Mouse (Mus musculus) urinary bladder, postnatal 4 days (tissue): ENCODE data around the gene Aicda.
"Not testable (repeated sequence)": the region's sequence is repeated elsewhere in the genome, so short reads cannot be mapped to it uniquely, and the experiment has no call there.

Experiments used
- DNase-seq, 2 experiments: peaks; one replicate each; pipeline ENCODE4 v3.0.0; 2021 to 2022; ENCODE audit warnings: low spot score in 2 of 2

The Aicda gene

GRCm38 (mm10) chr6:122554102-122554501 is 501 bp downstream of the Aicda start:
- no peak for DNase-seq

- no peak for DNase-seq
Observed at GRCm38 (mm10) chr6:122555266-122555665, 1.7 kb downstream of the Aicda start.

DNA sequence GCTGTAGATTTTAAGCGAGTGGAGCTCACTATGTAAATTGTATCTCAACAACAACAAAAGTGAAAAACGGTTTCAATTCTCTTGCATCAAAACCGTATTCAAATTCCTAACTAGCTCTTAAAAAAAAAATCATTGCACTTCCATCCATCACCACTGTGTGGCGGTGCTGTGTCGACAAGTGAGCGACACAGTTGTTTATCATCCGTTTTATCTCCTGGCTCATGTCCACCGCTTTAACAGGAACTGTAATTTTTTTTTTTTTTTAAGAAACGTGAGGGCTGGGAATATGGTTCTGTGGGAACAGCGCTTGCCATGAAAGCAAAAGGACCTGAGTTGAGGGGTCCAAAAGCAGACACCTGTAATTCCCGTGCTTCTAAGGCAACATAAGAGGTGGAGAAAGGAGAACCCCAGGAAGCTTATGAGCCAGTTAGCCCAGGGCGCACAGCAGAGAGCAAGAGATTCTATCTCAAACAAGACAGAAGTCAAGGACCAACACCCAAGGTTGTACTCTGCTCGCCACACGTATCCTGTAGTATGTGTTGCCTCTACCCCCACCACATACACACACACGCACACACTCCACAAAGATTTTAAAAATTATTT is 3.5 kb downstream of the Aicda start:
- DNase-seq: peak in 1 of 2 experiments; percentile 67

DNA sequence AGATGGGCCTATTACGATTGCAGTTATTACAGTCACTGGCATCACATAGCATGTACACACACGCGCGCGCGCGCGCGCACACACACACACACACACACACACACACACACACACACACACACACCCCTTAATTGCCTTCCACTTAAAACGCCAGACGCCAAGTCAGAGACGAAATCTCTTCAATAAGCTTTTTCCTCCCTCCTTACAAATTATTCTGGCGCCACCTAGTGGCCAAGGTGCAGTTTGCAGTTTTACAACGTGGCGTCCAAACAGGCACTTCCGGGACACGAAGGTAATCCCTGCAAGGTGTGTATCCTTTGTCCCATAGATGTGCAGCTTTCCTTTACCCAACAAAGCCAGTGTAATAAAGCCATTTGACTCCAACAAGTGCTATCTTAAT is 6.8 kb downstream of the Aicda start:
- peak; percentile 49 to 81 for DNase-seq

- DNase-seq: no peak
Observed at GRCm38 (mm10) chr6:122561005-122561404, 7.4 kb downstream of the Aicda start.

- peak in 1 of 2 experiments; percentile 67 for DNase-seq
Observed at GRCm38 (mm10) chr6:122562463-122562862, 8.9 kb downstream of the Aicda start.

DNA sequence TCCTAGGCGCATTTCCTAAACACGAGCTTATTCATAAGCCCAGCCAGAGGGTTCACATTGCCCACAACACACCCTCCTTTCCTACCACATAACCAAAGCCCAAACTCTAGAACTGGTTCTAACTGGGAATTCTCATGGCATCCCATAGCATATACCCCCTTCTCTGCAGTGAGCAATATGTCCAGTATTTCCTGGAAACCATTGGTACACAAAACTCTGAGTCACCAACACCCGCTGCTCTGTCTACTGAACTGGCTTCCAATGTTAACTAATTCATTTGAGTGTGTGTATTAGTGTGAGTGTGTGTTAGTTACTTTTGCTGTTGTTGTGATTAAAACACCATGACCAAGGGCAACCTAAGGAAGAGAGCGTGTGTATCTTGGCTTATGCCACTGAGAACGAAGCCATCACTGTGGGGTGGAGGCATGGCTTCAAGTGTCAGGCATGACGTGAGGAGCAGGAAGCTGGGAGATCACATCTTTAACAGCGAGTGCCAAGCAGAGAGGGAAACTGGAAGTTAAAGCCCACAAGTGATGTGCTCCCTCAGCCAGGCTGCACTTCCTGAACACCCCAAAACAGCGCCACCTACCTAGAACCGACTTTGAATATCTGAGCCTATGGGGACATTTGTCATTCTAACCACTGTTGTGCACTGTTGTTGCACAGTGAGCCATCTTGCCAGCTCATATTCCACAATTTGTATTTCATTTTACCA is 11.6 kb downstream of the Aicda start:
- no peak for DNase-seq

GRCm38 (mm10) chr6:122569113-122569512 is 15.5 kb downstream of the Aicda start:
- no peak for DNase-seq

DNA sequence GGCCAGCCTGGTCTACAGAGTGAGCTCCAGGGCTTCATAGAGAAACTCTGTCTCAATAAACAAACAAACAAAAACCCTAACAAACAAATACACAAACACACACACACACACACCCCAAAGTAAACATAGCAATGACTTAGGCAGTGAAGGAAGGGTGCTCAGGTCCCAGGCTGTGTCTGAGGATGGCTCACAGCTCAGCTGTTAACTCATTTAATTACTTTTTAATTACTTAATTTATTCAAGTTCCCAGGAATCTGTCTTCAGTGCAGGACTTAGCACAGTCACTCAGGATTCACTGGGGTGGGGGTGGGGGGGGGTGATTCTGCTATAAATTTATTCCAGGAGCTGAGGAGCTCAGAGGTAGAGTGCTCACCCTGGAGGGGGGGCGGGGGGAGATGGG is 16.2 kb downstream of the Aicda start:
- DNase-seq: no peak

DNA sequence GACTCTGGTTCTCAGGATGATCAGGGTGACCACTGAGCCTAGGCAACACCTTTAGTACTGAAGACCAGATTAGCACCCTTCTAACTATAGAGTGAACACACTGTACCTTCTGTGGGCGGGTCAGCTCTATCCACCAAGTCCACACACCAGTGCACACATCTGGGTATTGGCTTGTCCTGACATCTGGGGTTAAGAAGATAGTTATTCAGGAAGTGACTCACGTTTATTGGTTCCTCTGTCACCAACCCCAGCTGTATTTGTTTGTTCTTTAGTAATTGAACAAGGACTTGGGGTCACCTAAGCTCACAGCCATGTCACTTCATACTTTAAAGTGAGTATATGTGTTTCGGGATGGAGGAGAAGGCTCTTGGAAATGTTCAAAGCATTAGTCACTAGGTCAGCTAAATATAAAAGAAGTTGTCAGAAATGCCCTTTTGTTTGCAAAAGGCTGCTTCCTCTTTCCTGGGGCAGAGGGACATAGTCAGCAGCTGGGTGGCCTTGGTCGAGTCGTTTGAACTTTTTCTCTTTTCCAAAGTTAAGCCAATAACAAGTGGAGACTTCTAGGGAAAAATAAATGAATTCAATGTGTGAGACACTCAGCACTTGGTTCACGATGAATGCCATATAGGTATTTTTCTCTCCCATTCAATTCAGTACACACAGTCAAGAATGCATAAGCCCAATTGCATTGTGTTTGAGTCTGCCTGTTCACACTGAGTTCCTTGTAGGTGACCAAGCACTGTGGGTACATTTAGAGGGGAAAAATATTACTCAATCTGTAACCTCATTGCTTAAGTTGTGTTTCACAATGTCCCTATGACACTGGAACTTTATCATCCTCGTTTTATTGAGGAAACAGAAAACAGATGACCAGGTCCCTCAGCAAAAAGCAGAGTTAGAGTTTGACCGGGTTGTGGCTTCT is 17.4 kb downstream of the Aicda start:
- no peak for DNase-seq

DNA sequence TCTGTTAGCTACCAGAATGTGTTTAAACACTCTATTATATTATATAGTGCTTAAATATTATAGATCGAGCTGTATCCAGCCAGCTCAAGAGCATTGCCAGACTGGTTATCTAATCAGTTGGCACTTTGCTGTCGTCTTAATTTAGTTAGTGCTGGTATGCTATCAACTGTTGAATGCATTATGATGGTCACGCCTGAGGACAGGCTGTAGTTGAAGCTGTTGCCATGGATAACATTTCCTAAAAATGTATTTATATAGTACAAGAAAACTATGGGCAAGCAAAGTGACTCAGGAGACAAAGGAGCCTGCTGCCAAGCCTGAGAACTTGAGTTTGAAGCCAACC is 18.0 kb downstream of the Aicda start:
- DNase-seq: no peak

DNA sequence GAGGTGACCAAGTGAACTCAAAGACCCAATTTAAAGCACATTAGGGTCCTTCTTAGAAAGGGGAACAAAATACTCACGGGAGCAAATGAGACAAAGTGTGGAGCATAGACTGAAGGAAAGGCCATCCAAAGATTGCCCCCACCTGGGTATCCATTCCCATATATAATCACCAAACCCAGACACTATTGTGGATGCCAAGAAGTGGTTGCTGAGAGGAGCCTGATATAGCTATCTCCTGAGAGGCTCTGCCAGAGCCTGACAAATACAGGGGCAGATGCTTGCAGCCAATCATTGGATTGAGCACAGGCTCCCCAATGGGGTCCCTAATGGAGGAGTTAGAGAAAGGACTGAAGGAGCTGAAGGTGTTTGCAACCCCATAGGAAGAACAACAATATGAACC is 21.4 kb downstream of the Aicda start:
- DNase-seq: not testable (repeated sequence)

DNA sequence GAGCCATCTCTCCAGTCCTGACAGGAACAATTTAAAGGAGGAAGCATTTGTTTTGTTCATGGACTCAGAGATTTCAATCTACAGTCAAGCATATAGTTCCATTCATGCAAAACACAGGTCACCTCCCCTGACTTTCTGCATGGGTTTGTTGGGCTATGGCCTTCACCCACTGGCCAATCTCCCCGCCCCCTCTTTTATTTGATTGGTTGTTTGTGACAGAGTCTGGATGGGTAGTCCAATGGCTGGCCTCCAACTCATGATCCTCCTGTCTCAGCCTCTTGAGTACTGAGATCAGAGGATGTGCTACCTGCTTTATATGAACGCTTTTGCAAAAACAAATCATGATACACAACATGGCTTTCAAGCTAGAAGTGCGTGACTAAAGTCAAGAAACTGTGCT is 23.4 kb downstream of the Aicda start:
- DNase-seq: no peak

DNA sequence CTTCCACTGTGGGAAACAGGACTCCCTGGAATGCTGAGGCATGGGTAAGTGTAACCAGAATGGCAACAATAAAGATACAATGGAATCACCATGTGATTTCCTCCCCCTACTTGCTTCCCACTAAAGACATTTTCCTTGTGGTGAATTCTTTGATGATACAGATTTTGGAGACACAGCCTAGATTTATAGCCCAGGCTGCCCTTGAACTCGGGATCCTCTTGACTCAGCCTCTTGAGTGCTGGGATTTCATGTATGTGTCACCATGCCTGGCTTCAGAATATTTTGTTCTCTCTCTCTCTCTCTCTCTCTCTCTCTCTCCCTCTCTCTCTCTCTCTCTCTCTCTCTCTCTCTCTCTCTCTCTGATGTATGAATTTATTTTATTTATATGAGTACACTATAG is 25.5 kb downstream of the Aicda start:
- no peak for DNase-seq

DNA sequence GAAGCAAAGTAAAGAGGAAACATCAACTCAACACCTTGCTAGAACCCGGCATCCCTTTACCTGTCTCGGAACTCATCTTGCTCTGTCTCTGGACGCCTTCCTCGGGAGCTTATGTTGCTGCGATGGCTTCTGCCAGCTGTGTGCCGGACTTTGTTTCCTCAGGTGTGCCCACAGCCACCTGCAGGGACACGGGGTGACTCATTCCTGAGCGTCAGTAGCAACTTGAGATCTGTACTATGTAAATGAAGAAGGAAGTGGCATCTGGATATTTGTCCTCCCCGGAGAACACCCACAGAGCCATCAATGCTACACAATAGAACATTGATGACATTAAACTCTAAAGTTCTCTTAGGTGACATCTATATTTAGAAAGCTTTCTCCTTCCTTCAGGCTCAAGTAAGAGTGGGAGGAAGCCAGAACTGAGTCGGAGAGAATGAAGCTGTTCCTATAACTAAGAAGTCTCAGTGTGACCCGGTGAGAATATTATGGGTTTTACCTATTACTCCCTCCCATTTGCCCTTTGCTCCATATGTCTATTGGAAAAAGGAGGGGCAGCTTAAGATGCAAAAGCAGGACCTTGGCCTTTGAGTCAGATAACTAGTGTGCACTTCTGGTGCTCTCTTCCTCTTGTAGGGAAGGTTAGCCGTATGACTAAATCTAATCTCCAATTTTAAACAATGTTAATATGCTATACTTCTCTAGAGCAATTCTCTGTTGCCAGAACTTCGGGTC is 37.6 kb downstream of the Aicda start:
- no peak for DNase-seq

- DNase-seq: no peak
Observed at GRCm38 (mm10) chr6:122592905-122593304, 39.3 kb downstream of the Aicda start.

- DNase-seq: no peak
Observed at GRCm38 (mm10) chr6:122595637-122596036, 42.0 kb downstream of the Aicda start.

- no peak for DNase-seq
Observed at GRCm38 (mm10) chr6:122596608-122597007, 43.0 kb downstream of the Aicda start.

- no peak for DNase-seq
Observed at GRCm38 (mm10) chr6:122598014-122598413, 44.4 kb downstream of the Aicda start.

DNA sequence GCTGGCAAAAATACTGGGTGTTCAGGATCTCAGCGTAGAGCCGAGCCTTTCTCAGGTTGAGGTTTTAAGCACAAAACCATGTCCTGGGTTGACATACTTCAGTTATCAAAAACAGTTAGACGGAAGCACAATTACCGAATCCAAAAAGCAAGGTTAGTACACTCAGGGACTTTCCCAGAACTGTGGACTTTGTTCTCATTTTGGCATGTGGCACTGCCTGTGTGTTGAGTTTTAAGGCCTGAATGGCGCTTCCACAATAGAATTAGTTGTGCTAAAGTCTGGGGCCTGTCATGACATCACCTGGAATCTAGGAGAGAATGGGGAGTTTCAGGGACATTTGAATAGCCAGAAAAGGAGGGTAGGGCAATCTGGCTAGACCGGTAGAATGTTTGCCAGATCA is 44.8 kb downstream of the Aicda start:
- DNase-seq: no peak

GRCm38 (mm10) chr6:122599054-122599737 is 45.6 kb downstream of the Aicda start:
- DNase-seq: no peak
